Mouse (Mus musculus) MEL (cell line): ENCODE measurements around the gene Gm9803. TPM values are rescaled to one million over a fixed set of nuclear protein-coding genes. Genes with fewer than 3 reads are reported as not detected.
A peak's percentile ranks its signal among the peaks of the same experiment; 100 is the strongest.

Experiments used
- DNase-seq: peaks from one replicate; pipeline ENCODE4 v3.0.0; 2011; ENCODE audit warnings: low read depth, low spot score
- H3K27ac ChIP-seq: 2 replicates; pipeline ENCODE4 v1.5.1; 2012; ENCODE audit warnings: low read depth, mild to moderate bottlenecking, control low read depth, low read length, moderate library complexity; ENCODE audit not compliant: control insufficient read depth
- H3K27me3 ChIP-seq, 2 experiments: fragments of 150-350 bp in 1 of 2; sonication (generic) in 1 of 2; 2 replicates each; pipeline ENCODE4 v1.6.1; 2012; ENCODE audit warnings: low read length in 2 of 2, mild to moderate bottlenecking in 2 of 2, improper control_type of control experiment in 1 of 2, moderate library complexity in 1 of 2; ENCODE audit not compliant: insufficient read depth in 2 of 2, control insufficient read depth in 1 of 2
- H3K36me3 ChIP-seq, 2 experiments: 2 replicates each; pipeline ENCODE4 v1.6.1; 2012 to 2014; ENCODE audit warnings: low read length in 2 of 2, improper control_type of control experiment in 1 of 2, inconsistent platforms in 1 of 2, mild to moderate bottlenecking in 1 of 2; ENCODE audit not compliant: insufficient read depth in 2 of 2, control insufficient read depth in 1 of 2
- H3K4me1 ChIP-seq, 2 experiments: fragments of 150-350 bp in 1 of 2; sonication (generic) in 1 of 2; 2 replicates each; pipeline ENCODE4 v1.6.1; 2012; ENCODE audit warnings: low read length in 2 of 2, improper control_type of control experiment in 1 of 2, mild to moderate bottlenecking in 1 of 2; ENCODE audit not compliant: insufficient read depth in 2 of 2, control insufficient read depth in 1 of 2
- H3K4me3 ChIP-seq, 2 experiments: fragments of 150-350 bp in 1 of 2; sonication (generic) in 1 of 2; 2 replicates each; pipeline ENCODE4 v1.5.1; 2012; ENCODE audit warnings: low read depth in 2 of 2, low read length in 2 of 2, mild to moderate bottlenecking in 2 of 2, moderate library complexity in 2 of 2, control low read depth in 1 of 2, improper control_type of control experiment in 1 of 2; ENCODE audit not compliant: control insufficient read depth in 1 of 2, insufficient read depth in 1 of 2
- H3K79me2 ChIP-seq: 2 replicates; pipeline ENCODE4 v1.6.1; 2012; ENCODE audit warnings: mild to moderate bottlenecking, low read length, moderate library complexity; ENCODE audit not compliant: control insufficient read depth, poor library complexity, insufficient read depth
- H3K9ac ChIP-seq: 2 replicates; pipeline ENCODE4 v1.6.1; 2012; ENCODE audit warnings: low read depth, mild to moderate bottlenecking, control low read depth, low read length, moderate library complexity; ENCODE audit not compliant: control insufficient read depth, poor library complexity, severe bottlenecking
- H3K9me3 ChIP-seq: fragments of 150-350 bp; sonication (generic); replicated peaks from 2 replicates; pipeline ENCODE4 v1.6.1; 2012; ENCODE audit warnings: mild to moderate bottlenecking, low read length, improper control_type of control experiment, moderate library complexity; ENCODE audit not compliant: insufficient read depth
- CHD1 ChIP-seq: IDR thresholded peaks from 2 replicates; pipeline ENCODE4 v1.6.1; 2012; ENCODE audit warnings: low read depth, mild to moderate bottlenecking, inconsistent platforms, low read length, improper control_type of control experiment
- CHD2 ChIP-seq: IDR thresholded peaks from 2 replicates; pipeline ENCODE4 v1.6.1; 2011; ENCODE audit warnings: low read length, improper control_type of control experiment
- CTCF ChIP-seq, 3 experiments: IDR thresholded peaks in 2 of 3; conservative IDR thresholded peaks in 1 of 3; 2 replicates each; pipeline ENCODE4 v1.5.1; 2011 to 2012; ENCODE audit warnings: low read length in 3 of 3, low read depth in 2 of 3, mild to moderate bottlenecking in 2 of 3, improper control_type of control experiment in 1 of 3, inconsistent platforms in 1 of 3, mixed read lengths in 1 of 3, moderate library complexity in 1 of 3; ENCODE audit not compliant: control insufficient read depth in 1 of 3, insufficient read depth in 1 of 3, poor library complexity in 1 of 3, severe bottlenecking in 1 of 3
- E2F4 ChIP-seq: IDR thresholded peaks from 2 replicates; pipeline ENCODE4 v1.6.1; 2011; ENCODE audit warnings: low read depth, low read length, improper control_type of control experiment, borderline replicate concordance
- ELF1 ChIP-seq: IDR thresholded peaks from 2 replicates; pipeline ENCODE4 v1.6.1; 2014; ENCODE audit warnings: low read depth, mild to moderate bottlenecking, inconsistent platforms, low read length, improper control_type of control experiment, moderate library complexity
- ETS1 ChIP-seq: IDR thresholded peaks from 2 replicates; pipeline ENCODE4 v1.6.1; 2012; ENCODE audit warnings: low read depth, mild to moderate bottlenecking, inconsistent platforms, low read length, improper control_type of control experiment, moderate library complexity
- GABPA ChIP-seq: IDR thresholded peaks from 2 replicates; pipeline ENCODE4 v1.6.1; 2012; ENCODE audit warnings: low read depth, mild to moderate bottlenecking, inconsistent platforms, low read length, improper control_type of control experiment, moderate library complexity
- GATA1 ChIP-seq: IDR thresholded peaks from 2 replicates; pipeline ENCODE4 v1.6.1; 2011; ENCODE audit warnings: low read depth, low read length, improper control_type of control experiment
- HCFC1 ChIP-seq: IDR thresholded peaks from 2 replicates; pipeline ENCODE4 v1.6.1; 2012; ENCODE audit warnings: low read depth, mild to moderate bottlenecking, inconsistent platforms, low read length, improper control_type of control experiment, moderate library complexity
- MAFK ChIP-seq: IDR thresholded peaks from 2 replicates; pipeline ENCODE4 v1.6.1; 2011; ENCODE audit warnings: low read depth, mild to moderate bottlenecking, low read length, improper control_type of control experiment, borderline replicate concordance
- MAX ChIP-seq: IDR thresholded peaks from 2 replicates; pipeline ENCODE4 v1.6.1; 2011; ENCODE audit warnings: low read length, improper control_type of control experiment
- MAZ ChIP-seq: IDR thresholded peaks from 2 replicates; pipeline ENCODE4 v1.6.1; 2012; ENCODE audit warnings: low read depth, mild to moderate bottlenecking, inconsistent platforms, low read length, improper control_type of control experiment
- MEF2A ChIP-seq: IDR thresholded peaks from 2 replicates; pipeline ENCODE4 v1.6.1; 2014; ENCODE audit warnings: low read depth, mild to moderate bottlenecking, inconsistent platforms, low read length, improper control_type of control experiment; ENCODE audit not compliant: poor library complexity, insufficient replicate concordance, severe bottlenecking; ENCODE audit errors: extremely low read depth
- MXI1 ChIP-seq: IDR thresholded peaks from 2 replicates; pipeline ENCODE4 v1.6.1; 2011; ENCODE audit warnings: mild to moderate bottlenecking, low read depth, low read length, improper control_type of control experiment
- MYB ChIP-seq: IDR thresholded peaks from 2 replicates; pipeline ENCODE4 v1.6.1; 2011; ENCODE audit warnings: mild to moderate bottlenecking, low read depth, low read length, improper control_type of control experiment
- NELFE ChIP-seq: IDR thresholded peaks from 2 replicates; pipeline ENCODE4 v1.6.1; 2011; ENCODE audit warnings: low read depth, low read length, improper control_type of control experiment
- NRF1 ChIP-seq: IDR thresholded peaks from 2 replicates; pipeline ENCODE4 v1.6.1; 2014; ENCODE audit warnings: low read depth, mild to moderate bottlenecking, inconsistent platforms, low read length, improper control_type of control experiment, moderate library complexity; ENCODE audit not compliant: poor library complexity, insufficient read depth, severe bottlenecking
- POLR2AphosphoS2 ChIP-seq: IDR thresholded peaks from 2 replicates; pipeline ENCODE4 v1.6.1; 2011; ENCODE audit warnings: low read length, improper control_type of control experiment
- RAD21 ChIP-seq: IDR thresholded peaks from 2 replicates; pipeline ENCODE4 v1.6.1; 2011; ENCODE audit warnings: mild to moderate bottlenecking, low read depth, low read length, improper control_type of control experiment
- RCOR1 ChIP-seq: IDR thresholded peaks from 2 replicates; pipeline ENCODE4 v1.6.1; 2012; ENCODE audit warnings: low read depth, mild to moderate bottlenecking, inconsistent platforms, low read length, improper control_type of control experiment
- SMC3 ChIP-seq: IDR thresholded peaks from 2 replicates; pipeline ENCODE4 v1.6.1; 2011; ENCODE audit warnings: low read depth, low read length, improper control_type of control experiment
- TAL1 ChIP-seq: IDR thresholded peaks from 2 replicates; pipeline ENCODE4 v1.6.1; 2012; ENCODE audit warnings: mild to moderate bottlenecking, inconsistent platforms, low read length, moderate library complexity, mixed read lengths
- TCF12 ChIP-seq: IDR thresholded peaks from 2 replicates; pipeline ENCODE4 v1.6.1; 2014; ENCODE audit warnings: low read depth, mild to moderate bottlenecking, inconsistent platforms, low read length, improper control_type of control experiment, moderate library complexity
- UBTF ChIP-seq: IDR thresholded peaks from 2 replicates; pipeline ENCODE4 v1.6.1; 2012; ENCODE audit warnings: low read depth, mild to moderate bottlenecking, inconsistent platforms, low read length, improper control_type of control experiment, moderate library complexity, borderline replicate concordance; ENCODE audit not compliant: insufficient read depth
- USF2 ChIP-seq, 2 experiments: IDR thresholded peaks; 2 replicates each; pipeline ENCODE4 v1.6.1; 2011 to 2012; ENCODE audit warnings: improper control_type of control experiment in 2 of 2, low read length in 2 of 2, borderline replicate concordance in 1 of 2, inconsistent platforms in 1 of 2, low read depth in 1 of 2, mild to moderate bottlenecking in 1 of 2; ENCODE audit not compliant: insufficient read depth in 1 of 2
- ZC3H11A ChIP-seq: IDR thresholded peaks from 2 replicates; pipeline ENCODE4 v1.6.1; 2012; ENCODE audit warnings: low read depth, mild to moderate bottlenecking, inconsistent platforms, low read length, improper control_type of control experiment
- ZKSCAN1 ChIP-seq: IDR thresholded peaks from 2 replicates; pipeline ENCODE4 v1.6.1; 2012; ENCODE audit warnings: low read depth, mild to moderate bottlenecking, inconsistent platforms, low read length, improper control_type of control experiment, moderate library complexity
- ZMIZ1 ChIP-seq: IDR thresholded peaks from 2 replicates; pipeline ENCODE4 v1.6.1; 2012; ENCODE audit warnings: low read depth, mild to moderate bottlenecking, inconsistent platforms, low read length, improper control_type of control experiment, moderate library complexity
- ZNF384 ChIP-seq: IDR thresholded peaks from 2 replicates; pipeline ENCODE4 v1.6.1; 2012; ENCODE audit warnings: low read depth, mild to moderate bottlenecking, inconsistent platforms, low read length, improper control_type of control experiment
- polyA plus RNA-seq, 2 experiments: library from polyadenylated mRNA; stranded (reverse) in 1 of 2; unstranded in 1 of 2; fragments of >175 nt in 1 of 2; fragments of >200 nt in 1 of 2; gene quantifications; 2 replicates each; pipeline versions ENCODE4 v1.2.1 to v1.2.4; 2012; ENCODE audit warnings: low replicate concordance in 2 of 2, low read depth in 1 of 2; ENCODE audit not compliant: insufficient read length in 2 of 2, insufficient read depth in 1 of 2, missing spikeins in 1 of 2
- total RNA-seq: library from RNA; depleted of rRNA; stranded (reverse); fragments of 300-350 nt; gene quantifications from 2 replicates; pipeline ENCODE4 v1.2.3, GENCODE M21; 2012

Gm9803 gene
- total and polyA plus RNA-seq, 3 experiments: 18.7 to 137 TPM; not detected in 1

- no peaks in the 10 kb centered on the region for H3K79me2 ChIP-seq
- no peaks in the 10 kb centered on the region for H3K36me3 ChIP-seq
- TF ChIP-seq MEF2A (no peak), ELF1 (no peak), MYB (no peak), RAD21 (no peak), NELFE (no peak), TCF12 (no peak), ZC3H11A (no peak), ZMIZ1 (no peak), MAX (no peak), USF2 (IDR thresholded peaks at IDR 0.05; ENCODE audit: borderline replicate concordance in 1 of 2, insufficient read depth in 1 of 2, low read depth in 1 of 2, low read length in 2 of 2) (no peak), CHD2 (no peak), UBTF (no peak), CTCF (IDR thresholded peaks at IDR 0.05 in 2 of 3, conservative IDR thresholded peaks at IDR 0.05 in 1 of 3; ENCODE audit: control insufficient read depth in 1 of 3, insufficient read depth in 1 of 3, low read depth in 2 of 3, low read length in 3 of 3, poor library complexity in 1 of 3, severe bottlenecking in 1 of 3) (no peak), HCFC1 (no peak), RCOR1 (no peak)
- H3K9me3 ChIP-seq: no peaks in the 10 kb centered on the region
- no peak overlapping the region for H3K4me3 ChIP-seq
- H3K27me3 ChIP-seq: no peaks in the 10 kb centered on the region; a peak in 1 of 4 replicates
- no peak for DNase-seq
- no peaks in the 10 kb centered on the region for H3K4me1 ChIP-seq
- H3K27ac ChIP-seq: no peak overlapping the region
- no peak overlapping the region for H3K9ac ChIP-seq
Observed at GRCm38 (mm10) chr10:43551388-43551787, 27.5 kb downstream of the Gm9803 start.

- peak; percentile 82 for DNase-seq
- H3K4me3 ChIP-seq: no peak overlapping the region
- H3K27me3 ChIP-seq: no peaks in the 10 kb centered on the region
- no peak overlapping the region for H3K9ac ChIP-seq
- H3K4me1 ChIP-seq: peaks cover 3 to 7% of the 10 kb centered on the region in 2 experiments; a peak in 3 of 4 replicates
- H3K9me3 ChIP-seq: no peaks in the 10 kb centered on the region
- no peak overlapping the region for H3K27ac ChIP-seq
- H3K79me2 ChIP-seq: no peaks in the 10 kb centered on the region
- H3K36me3 ChIP-seq: peaks cover 0 to 3% of the 10 kb centered on the region in 2 experiments; a peak in 1 of 4 replicates
- no peak for TF ChIP-seq HCFC1
- no peak for TF ChIP-seq RAD21
- TF ChIP-seq USF2 (IDR thresholded peaks at IDR 0.05; ENCODE audit: borderline replicate concordance in 1 of 2, insufficient read depth in 1 of 2, low read depth in 1 of 2, low read length in 2 of 2): no peak
- peak; percentile 76 for TF ChIP-seq GATA1
- no peak for TF ChIP-seq ZNF384
- TF ChIP-seq ZC3H11A: no peak
- peak; percentile 63; the same call in 1 of the 2 replicates for TF ChIP-seq ZKSCAN1
- no peak for TF ChIP-seq ZMIZ1
- peak; percentile 65 for TF ChIP-seq RCOR1
- no peak for TF ChIP-seq MAFK
- TF ChIP-seq ETS1: peak; percentile 34; the same call in 1 of the 2 replicates
- peak; percentile 65 for TF ChIP-seq TCF12
- no peak for TF ChIP-seq NELFE
- peak; percentile 39; the same call in 1 of the 2 replicates for TF ChIP-seq MXI1
- no peak for TF ChIP-seq GABPA
- no peak for TF ChIP-seq MAZ
- TF ChIP-seq TAL1: peak; percentile 53
- no peak for TF ChIP-seq ELF1
- TF ChIP-seq NRF1: no peak
- no peak; the same call in 1 of the 2 replicates for TF ChIP-seq SMC3
- TF ChIP-seq E2F4: no peak
- no peak for TF ChIP-seq POLR2AphosphoS2
- no peak for TF ChIP-seq CHD1
- TF ChIP-seq UBTF: no peak
Observed at GRCm38 (mm10) chr10:43557630-43558165, 33.8 kb downstream of the Gm9803 start.
